Mouse (Mus musculus) megakaryocyte, embryonic 14.5 days (primary cell): ENCODE measurements around the gene Il4i1.

ENCODE experiments used
- FLI1 ChIP-seq: IDR thresholded peaks from 2 replicates; pipeline ENCODE4 v1.6.1; 2012; ENCODE audit warnings: low read length, inconsistent platforms, mixed read lengths
- GATA1 ChIP-seq: IDR thresholded peaks from 3 replicates; pipeline ENCODE4 v1.6.1; 2012; ENCODE audit warnings: mixed read lengths, low read length, inconsistent platforms, borderline replicate concordance

GRCm38 (mm10) chr7:44816470-44817021 lies 359 bp downstream of the Il4i1 start, which contains the start of gene Atf5:
- TF ChIP-seq GATA1 = no peak
- no peak for TF ChIP-seq FLI1
